ENCODE assay signal across 8 mouse cellular contexts in the genomic region with DNA sequence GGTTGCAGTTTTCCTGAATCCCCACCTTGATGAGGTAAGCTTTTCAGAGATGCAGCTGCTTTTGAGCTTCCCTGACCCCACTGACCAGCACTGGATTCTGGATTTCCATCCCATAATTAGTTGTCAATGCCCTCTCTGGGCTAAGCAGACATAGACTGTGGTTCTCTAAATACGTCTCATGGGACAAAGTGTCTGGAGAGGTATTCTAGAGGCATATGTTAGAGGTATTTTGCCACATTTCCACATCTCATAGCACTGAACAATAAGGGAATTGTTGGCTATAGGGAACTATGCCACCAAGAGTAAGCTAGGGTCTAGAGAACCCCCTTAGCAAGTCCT. TPM values are rescaled to one million over a fixed set of nuclear protein-coding genes. Genes with fewer than 3 reads are reported as not detected.
DNase-seq lines count a peak whose midpoint lies in the region; ATAC-seq and TF ChIP-seq lines count a peak whose summit lies in the region.

No protein-coding gene starts in this region.

- no peak for TF ChIP-seq EP300 in heart, postnatal 0 days (IDR thresholded peaks at IDR 0.05; ENCODE audit: low read depth)

- peak overlapping the region; percentile 76 for H3K9ac ChIP-seq in heart, embryonic 11.5 days (ENCODE audit: low read depth, low read length)
- peak overlapping the region; percentile 69 for H3K9ac ChIP-seq in heart, postnatal 0 days (replicated peaks; ENCODE audit: low read depth, low read length)

- H3K27ac ChIP-seq in heart, embryonic 11.5 days (ENCODE audit: low read depth, low read length) = no peak overlapping the region
- no peak overlapping the region for H3K27ac ChIP-seq in bone marrow, adult 2 months (ENCODE audit: control insufficient read depth, insufficient read depth, low read depth, low read length, poor library complexity)
- H3K27ac ChIP-seq in heart, postnatal 0 days (ENCODE audit: low read depth) = peak overlapping the region; percentile 68

- no peak for TF ChIP-seq CTCF in bone marrow, adult 2 months (IDR thresholded peaks at IDR 0.05; ENCODE audit: control insufficient read depth, insufficient read depth, low read length)
- no peak for TF ChIP-seq CTCF in heart, postnatal 0 days (IDR thresholded peaks at IDR 0.05; ENCODE audit: low read depth)

- no peaks in the 10 kb centered on the region for H3K27me3 ChIP-seq in heart, embryonic 11.5 days (ENCODE audit: control insufficient read depth, insufficient read depth, low read length)
- H3K27me3 ChIP-seq in heart, postnatal 0 days (ENCODE audit: control insufficient read depth, insufficient read depth, low read length) = no peaks in the 10 kb centered on the region

- no peak; the same call in 1 of the 2 replicates for ATAC-seq in heart, embryonic 11.5 days (replicated peaks; ENCODE audit: insufficient number of reproducible peaks, low FRiP score, low TSS enrichment)
- peak; percentile 24 for ATAC-seq in heart, postnatal 0 days (ENCODE audit: insufficient read depth, low read depth)
- peak; percentile 37 for ATAC-seq in megakaryocyte, adult 5-6 weeks (ENCODE audit: poor library complexity, severe bottlenecking)

- H3K4me3 ChIP-seq in heart, embryonic 11.5 days (ENCODE audit: low read depth, low read length) = peak overlapping the region; percentile 42
- H3K4me3 ChIP-seq in bone marrow, adult 2 months (replicated peaks; ENCODE audit: control insufficient read depth, low read depth, low read length) = peak overlapping the region; percentile 67
- peak overlapping the region; percentile 57 for H3K4me3 ChIP-seq in heart, postnatal 0 days (ENCODE audit: low read depth, low read length)

- no peaks in the 10 kb centered on the region for H3K4me1 ChIP-seq in heart, embryonic 11.5 days (ENCODE audit: control insufficient read depth, insufficient read depth, low read length)
- H3K4me1 ChIP-seq in bone marrow, adult 2 months (ENCODE audit: control insufficient read depth, insufficient read depth, low read length) = no peaks in the 10 kb centered on the region
- no peaks in the 10 kb centered on the region for H3K4me1 ChIP-seq in heart, postnatal 0 days (ENCODE audit: control insufficient read depth, insufficient read depth)

- H3K9me3 ChIP-seq in heart, embryonic 11.5 days (replicated peaks; ENCODE audit: control insufficient read depth, low read length) = no peaks in the 10 kb centered on the region
- H3K9me3 ChIP-seq in heart, postnatal 0 days (replicated peaks; ENCODE audit: control insufficient read depth, low read length) = no peaks in the 10 kb centered on the region

- H3K4me2 ChIP-seq in heart, embryonic 11.5 days = peak overlapping the region; percentile 62
- H3K4me2 ChIP-seq in heart, postnatal 0 days (ENCODE audit: low read depth, low read length) = peak overlapping the region; percentile 64

- no peak for DNase-seq in heart, adult 11 months
- peak; percentile 20 for DNase-seq in heart, postnatal 0 days (ENCODE audit: low spot score)
- no peak for DNase-seq in embryo, embryonic 11 days
- DNase-seq in retina, embryonic 14.5 days (ENCODE audit: low spot score) = no peak
- DNase-seq in left cerebral cortex, adult 18-20 months (ENCODE audit: low spot score in 2 of 2) = no peak

- WGBS in heart, embryonic 11.5 days (ENCODE audit: insufficient replicate concordance) = 56% methylated on average over 1 of the region's 1 CpGs
- 0% methylated on average over 1 of the region's 1 CpGs for WGBS in bone marrow, adult 2 months
- 30% methylated on average over 1 of the region's 1 CpGs for WGBS in heart, postnatal 0 days

- no peaks in the 10 kb centered on the region for H3K36me3 ChIP-seq in heart, embryonic 11.5 days (ENCODE audit: control insufficient read depth, insufficient read depth, low read length)
- no peaks in the 10 kb centered on the region for H3K36me3 ChIP-seq in heart, postnatal 0 days (replicated peaks; ENCODE audit: control insufficient read depth, insufficient read depth, low read length)

- TF ChIP-seq POLR2A in bone marrow, adult 2 months (IDR thresholded peaks at IDR 0.05; ENCODE audit: borderline replicate concordance, control insufficient read depth, low read depth, low read length) = no peak

RNA-seq across cellular contexts. Expression of gene Msl3l2, which starts 0.2 kb away (rescaled TPM):
- 5.0 and 5.9 TPM in 2 replicates for polyA plus RNA-seq in heart, embryonic 11.5 days (2014; fragmentation: Nextera tagmentation; extraction: Ambion mirVana)
- polyA plus RNA-seq in bone marrow, adult 2 months (2011; ENCODE audit: insufficient read depth, insufficient read length, low replicate concordance, missing spikeins) = 0.75 TPM in 1 of 2 replicates, not detected in the other
- 2.9 and 7.1 TPM in 2 replicates for total RNA-seq in heart, postnatal 0 days (2014; rRNA removed; ENCODE audit: low replicate concordance)
- 2.2 and 2.3 TPM in 2 replicates for polyA plus RNA-seq in heart, postnatal 0 days (2015; fragmentation: Nextera tagmentation; extraction: Ambion mirVana)
- total RNA-seq in megakaryocyte, adult 5-6 weeks (2015) = 1.9 and 3.0 TPM in 2 replicates
- total RNA-seq in megakaryocyte, adult 5-6 weeks (2017) = 1.9 and 2.5 TPM in 2 replicates
- 10 to 100 TPM; 14.1 to 14.4 TPM for total RNA-seq in left cerebral cortex, adult 18-20 months (2021)
